Mouse (Mus musculus) hindbrain, embryonic 11.5 days (tissue): Measurements from ENCODE around the gene Sap30. TPM values are rescaled to one million over a fixed set of nuclear protein-coding genes. Genes with fewer than 3 reads are reported as not detected.
"Not testable (repeated sequence)": the region's sequence is repeated elsewhere in the genome, so short reads cannot be mapped to it uniquely, and the experiment has no call there.

Source experiments
- ATAC-seq: fragments of 200-750 bp; cut with Nextera tagmentation; 2 replicates; pipeline ENCODE4 v1.8.0; 2017; ENCODE audit warnings: mild to moderate bottlenecking, moderate TSS enrichment, moderate library complexity; ENCODE audit not compliant: low FRiP score
- DNase-seq: peaks from one replicate; pipeline ENCODE4 v3.0.0-alpha.2; 2015; ENCODE audit warnings: low spot score
- H3K27ac ChIP-seq: fragments of 300-500 bp; sonication (generic); 2 replicates; pipeline ENCODE4 v1.5.1; 2014; ENCODE audit warnings: mild to moderate bottlenecking, low read depth, low read length
- H3K27me3 ChIP-seq: fragments of 300-500 bp; sonication (generic); 2 replicates; pipeline ENCODE4 v1.6.1; 2014; ENCODE audit warnings: mild to moderate bottlenecking, low read length, moderate library complexity, mixed read lengths; ENCODE audit not compliant: control insufficient read depth, insufficient read depth
- H3K36me3 ChIP-seq: fragments of 300-500 bp; sonication (generic); 2 replicates; pipeline ENCODE4 v1.6.1; 2014; ENCODE audit warnings: mild to moderate bottlenecking, low read length, moderate library complexity, mixed read lengths; ENCODE audit not compliant: control insufficient read depth, insufficient read depth
- H3K4me1 ChIP-seq: fragments of 300-500 bp; sonication (generic); replicated peaks from 2 replicates; pipeline ENCODE4 v1.6.1; 2014; ENCODE audit warnings: low read length, mixed read lengths; ENCODE audit not compliant: control insufficient read depth, insufficient read depth
- H3K4me2 ChIP-seq: fragments of 300-500 bp; sonication (generic); replicated peaks from 2 replicates; pipeline ENCODE4 v1.6.1; 2014; ENCODE audit warnings: mild to moderate bottlenecking, low read depth, low read length
- H3K4me3 ChIP-seq: fragments of 300-500 bp; sonication (generic); 2 replicates; pipeline ENCODE4 v1.5.1; 2014; ENCODE audit warnings: low read depth, low read length
- H3K9ac ChIP-seq: fragments of 300-500 bp; sonication (generic); 2 replicates; pipeline ENCODE4 v1.6.1; 2014; ENCODE audit warnings: low read depth, low read length
- H3K9me3 ChIP-seq: fragments of 300-500 bp; sonication (generic); 2 replicates; pipeline ENCODE4 v1.6.1; 2016; ENCODE audit warnings: low read length; ENCODE audit not compliant: control insufficient read depth
- WGBS: fragments of 180-500 bp; shearing (Covaris S2); extraction: QIAGEN DNeasy Blood & Tissue Kit; methylation state at CpG from one replicate; pipeline ENCODE4 v1.1.7; 2014; 5-methylcytosine and 5-hydroxymethylcytosine counted together
- polyA plus RNA-seq: library from polyadenylated mRNA; unstranded; fragments of >200 nt; fragmentation: Nextera tagmentation; extraction: Ambion mirVana; gene quantifications from 2 replicates; pipeline ENCODE4 v1.2.1, GENCODE M21; 2014

Sap30 gene
- polyA plus RNA-seq, 1 experiment from 2014 or later: 109 TPM

DNA sequence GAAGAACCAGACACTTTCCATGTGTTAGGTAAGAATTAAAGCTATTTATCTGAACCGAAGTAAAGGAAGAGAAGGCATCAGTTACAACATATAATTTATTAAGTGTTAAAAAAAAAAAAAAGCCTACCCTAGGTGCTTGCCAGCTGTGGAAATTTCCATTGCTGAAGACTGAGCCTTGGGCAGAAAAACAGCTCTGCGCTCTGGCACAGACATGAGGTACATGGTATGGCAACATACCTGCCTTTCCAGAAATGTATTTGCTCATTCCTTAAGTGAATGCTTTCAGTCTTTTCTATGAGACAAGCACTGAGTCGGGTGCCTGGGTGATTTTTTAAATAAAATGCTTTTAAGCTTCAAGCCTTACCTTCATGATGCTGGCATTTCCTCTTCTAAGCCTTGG, 29.7 kb downstream of the Sap30 start:
- no peak for DNase-seq
- no peaks in the 10 kb centered on the region for H3K9me3 ChIP-seq
- no peak overlapping the region for H3K4me2 ChIP-seq
- H3K4me3 ChIP-seq: no peak overlapping the region
- no peak overlapping the region for H3K9ac ChIP-seq
- 85% methylated on average over 3 of the region's 3 CpGs for WGBS
- no peak for ATAC-seq
- no peaks in the 10 kb centered on the region for H3K36me3 ChIP-seq
- no peaks in the 10 kb centered on the region for H3K4me1 ChIP-seq
- H3K27ac ChIP-seq: no peak overlapping the region
- no peaks in the 10 kb centered on the region for H3K27me3 ChIP-seq

DNA sequence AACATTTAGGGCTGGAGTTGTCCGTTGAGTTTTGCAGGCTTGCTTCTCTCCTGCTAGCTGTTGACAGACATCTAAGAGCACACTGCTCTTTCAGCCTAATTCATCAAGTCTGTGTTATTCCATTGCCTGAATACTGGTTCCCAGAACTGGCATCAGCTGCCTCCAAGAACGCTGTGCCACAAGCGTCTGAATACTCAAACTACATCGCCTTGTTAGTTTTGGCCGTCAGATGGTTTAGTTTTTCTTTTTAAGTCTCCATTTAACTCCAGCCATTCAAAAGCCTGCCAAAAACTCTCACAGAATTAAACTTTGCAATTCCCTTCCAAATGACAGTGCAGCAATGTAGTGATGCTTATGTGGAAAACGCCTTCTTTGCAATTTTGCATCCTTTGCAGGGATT, 30.5 kb downstream of the Sap30 start:
- no peak for DNase-seq
- H3K4me2 ChIP-seq: no peak overlapping the region

DNA sequence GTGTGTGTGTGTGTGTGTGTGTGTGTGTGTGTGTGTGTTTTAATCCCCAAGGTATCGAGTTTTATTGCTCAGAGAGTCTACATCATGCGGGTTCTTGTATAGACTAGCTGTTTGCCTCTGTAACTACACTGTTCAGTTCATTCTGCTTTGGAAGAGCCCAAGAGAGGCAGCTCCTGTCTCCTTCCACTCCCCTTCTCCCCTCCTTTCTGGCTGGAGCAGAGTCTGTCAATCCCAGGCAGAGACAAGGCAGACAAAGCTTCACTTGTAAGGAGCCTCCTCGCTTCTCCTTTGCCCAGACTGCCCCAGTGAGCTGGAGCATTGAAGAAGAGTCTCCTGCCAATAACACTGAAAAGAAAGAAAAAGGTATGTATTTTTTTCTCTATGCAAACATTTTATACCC, 31.9 kb downstream of the Sap30 start, which contains the start of gene Scrg1:
TSS of gene Scrg1 (plus strand) at position 159 of the 400 bp plus-strand sequence.
- Histone ChIP-seq H3K27me3 (no peaks in the 10 kb centered on the region), H3K27ac (no peak within 1 kb of the TSS), H3K4me3 (no peak within 1 kb of the TSS), H3K9me3 (no peaks in the 10 kb centered on the region), H3K36me3 (no peaks in the 10 kb centered on the region), H3K9ac (no peak within 1 kb of the TSS), H3K4me2 (no peak within 1 kb of the TSS), H3K4me1 (no peaks in the 10 kb centered on the region)
- ATAC-seq (no peak), DNase-seq (no peak)
- WGBS: 77% methylated on average over 3 of the region's 3 CpGs

More for the DNA sequence above, 30.5 kb downstream of the Sap30 start:
- H3K36me3 ChIP-seq: no peaks in the 10 kb centered on the region
- H3K4me3 ChIP-seq: no peak overlapping the region
- no peak for ATAC-seq
- WGBS: 90% methylated on average over 6 of the region's 6 CpGs
- no peaks in the 10 kb centered on the region for H3K4me1 ChIP-seq
- H3K9ac ChIP-seq: no peak overlapping the region
- H3K27ac ChIP-seq: no peak overlapping the region
- no peaks in the 10 kb centered on the region for H3K9me3 ChIP-seq
- no peaks in the 10 kb centered on the region for H3K27me3 ChIP-seq

DNA sequence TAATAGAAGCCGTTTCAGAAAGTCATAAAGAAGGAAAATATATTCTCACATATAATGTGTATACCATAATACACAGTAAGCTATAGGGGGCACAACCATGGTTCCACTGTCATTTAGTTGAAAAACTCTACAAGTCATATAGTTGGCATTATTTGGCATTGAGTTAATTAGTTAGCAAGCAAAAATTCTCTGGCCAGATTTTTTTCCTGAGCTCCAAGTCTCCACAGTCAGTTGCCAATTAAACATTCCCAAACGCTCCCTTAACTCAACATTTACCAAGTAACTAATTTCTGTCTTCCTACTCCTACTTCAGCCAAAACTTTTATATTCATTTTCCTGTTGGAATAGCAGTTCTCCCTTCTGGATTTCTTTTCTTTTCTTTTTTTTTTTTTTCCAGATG, 34.3 kb downstream of the Sap30 start:
- WGBS: 88% methylated on average over 2 of the region's 2 CpGs
- H3K27me3 ChIP-seq: no peaks in the 10 kb centered on the region
- no peak overlapping the region for H3K9ac ChIP-seq
- H3K9me3 ChIP-seq: no peaks in the 10 kb centered on the region
- H3K4me1 ChIP-seq: no peaks in the 10 kb centered on the region
- H3K4me3 ChIP-seq: no peak overlapping the region
- no peak overlapping the region for H3K4me2 ChIP-seq
- no peaks in the 10 kb centered on the region for H3K36me3 ChIP-seq
- no peak overlapping the region for H3K27ac ChIP-seq
- DNase-seq: no peak
- no peak for ATAC-seq

DNA sequence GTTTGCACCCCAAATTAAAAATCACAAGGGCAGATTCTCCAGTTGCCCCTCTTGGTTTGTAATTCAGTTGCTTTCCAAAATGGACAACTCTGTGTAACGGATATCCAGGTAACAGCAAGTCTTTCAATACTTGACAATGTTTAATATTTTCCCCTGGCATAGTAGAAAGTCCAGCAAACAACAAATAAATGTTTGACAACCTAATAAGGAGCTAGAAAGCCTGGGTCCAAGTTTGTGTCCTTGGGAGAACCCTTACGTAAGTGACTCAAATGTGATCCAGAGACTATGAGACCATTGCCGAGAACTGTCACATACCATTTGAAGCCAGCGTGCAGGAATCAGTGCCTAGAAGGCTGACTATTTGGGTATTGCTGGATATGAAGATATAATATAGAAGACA, 35.8 kb downstream of the Sap30 start:
- H3K27me3 ChIP-seq: no peaks in the 10 kb centered on the region
- 96% methylated on average over 4 of the region's 4 CpGs for whole genome bisulfite sequencing
- no peak overlapping the region for H3K27ac ChIP-seq
- no peak overlapping the region for H3K4me3 ChIP-seq
- DNase-seq (no peak), ATAC-seq (no peak)
- no peak overlapping the region for H3K4me2 ChIP-seq
- no peaks in the 10 kb centered on the region for H3K4me1 ChIP-seq
- no peaks in the 10 kb centered on the region for H3K9me3 ChIP-seq
- no peak overlapping the region for H3K9ac ChIP-seq
- no peaks in the 10 kb centered on the region for H3K36me3 ChIP-seq

DNA sequence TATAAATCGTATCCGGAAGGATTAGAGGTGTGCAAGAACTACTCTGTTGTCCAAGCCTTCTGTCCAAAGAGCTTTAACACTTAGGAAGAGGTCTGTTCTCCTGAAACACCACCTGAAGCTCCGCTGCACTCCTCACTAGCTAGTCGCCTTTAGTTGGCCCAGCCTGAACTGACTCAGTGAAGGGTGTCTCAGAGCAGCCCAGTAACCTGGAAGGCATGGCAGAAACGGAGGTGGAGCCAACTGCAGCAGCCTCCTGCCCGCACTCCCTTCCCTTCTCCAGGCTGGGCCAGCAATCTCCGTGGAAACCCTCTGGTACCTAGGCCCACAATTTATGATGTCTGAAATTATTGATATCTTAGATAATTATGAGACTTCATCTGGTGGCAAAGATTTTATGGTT, 36.9 kb downstream of the Sap30 start:
- no peaks in the 10 kb centered on the region for H3K4me1 ChIP-seq
- no peak overlapping the region for H3K9ac ChIP-seq
- ATAC-seq: no peak
- DNase-seq: no peak
- no peak overlapping the region for H3K4me2 ChIP-seq
- H3K36me3 ChIP-seq: no peaks in the 10 kb centered on the region
- H3K27ac ChIP-seq: no peak overlapping the region
- H3K27me3 ChIP-seq: no peaks in the 10 kb centered on the region
- no peak overlapping the region for H3K4me3 ChIP-seq
- WGBS: 79% methylated on average over 7 of the region's 7 CpGs
- H3K9me3 ChIP-seq: no peaks in the 10 kb centered on the region

DNA sequence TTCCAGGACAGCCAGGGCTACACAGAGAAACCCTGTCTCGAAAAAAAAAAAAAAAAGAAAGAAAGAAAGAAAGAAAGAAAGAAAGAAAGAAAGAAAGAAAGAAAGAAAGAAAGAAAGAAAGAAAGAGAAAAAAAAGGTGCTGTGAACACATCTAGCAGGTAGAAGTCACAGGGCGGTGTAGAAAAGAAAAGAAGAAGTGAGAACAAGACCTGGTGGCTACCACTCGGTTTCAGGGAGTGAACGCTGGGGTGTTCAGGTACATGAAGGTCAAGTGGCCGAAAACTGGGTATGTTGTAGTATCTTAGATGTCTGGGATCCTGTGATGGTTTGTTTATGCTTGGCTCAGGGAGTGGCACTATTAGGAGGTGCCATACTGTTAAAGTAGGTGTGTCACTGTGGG, 41.8 kb downstream of the Sap30 start:
- H3K27me3 ChIP-seq, H3K9me3 ChIP-seq, H3K27ac ChIP-seq, H3K4me2 ChIP-seq, DNase-seq, H3K4me3 ChIP-seq, ATAC-seq, H3K4me1 ChIP-seq, H3K36me3 ChIP-seq, H3K9ac ChIP-seq: not testable (repeated sequence)
- 88% methylated on average over 4 of the region's 5 CpGs for whole genome bisulfite sequencing

DNA sequence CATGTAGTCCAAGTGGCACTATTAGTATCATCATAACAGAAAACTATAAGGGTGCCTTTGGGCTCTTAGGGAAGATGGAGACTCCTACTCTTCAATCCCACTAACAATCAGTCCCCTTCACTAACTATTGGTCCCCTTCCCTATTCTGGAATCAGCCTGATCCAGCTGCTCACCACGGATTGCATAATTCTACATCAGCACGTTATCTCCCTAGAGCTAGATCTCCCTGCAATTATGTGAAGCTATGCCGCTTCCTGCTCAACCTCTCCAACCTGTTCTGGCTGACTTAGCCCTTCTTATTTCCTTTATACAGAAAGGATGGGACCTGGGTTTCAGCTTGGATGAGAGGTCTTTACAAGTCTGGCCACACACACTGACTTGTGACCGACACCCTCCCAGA, 44.4 kb downstream of the Sap30 start:
- Histone ChIP-seq H3K27ac (no peak overlapping the region), H3K4me2 (no peak overlapping the region), H3K27me3 (no peaks in the 10 kb centered on the region), H3K9me3 (no peaks in the 10 kb centered on the region), H3K4me1 (no peaks in the 10 kb centered on the region), H3K36me3 (no peaks in the 10 kb centered on the region), H3K9ac (no peak overlapping the region), H3K4me3 (no peak overlapping the region)
- ATAC-seq (no peak), DNase-seq (no peak)
- 73% methylated on average over 4 of the region's 4 CpGs for WGBS

DNA sequence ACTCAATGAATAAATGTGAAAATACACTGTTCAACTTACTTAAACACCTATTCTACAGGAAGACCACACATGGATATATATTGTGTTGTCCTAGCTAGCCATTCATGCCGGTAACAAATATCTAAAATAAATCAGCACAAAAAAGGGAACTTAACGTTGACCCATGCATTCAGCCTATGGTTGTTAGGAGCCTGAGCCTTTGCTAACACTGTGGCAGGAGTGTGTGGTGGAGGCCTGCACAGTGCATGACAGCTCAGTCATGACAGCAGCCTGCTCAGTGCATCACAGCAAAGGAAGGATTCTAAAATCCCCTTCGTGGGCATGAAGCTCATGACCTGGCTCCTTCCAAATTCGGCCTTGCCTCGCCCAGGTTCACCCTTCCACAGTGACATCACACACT, 46.1 kb downstream of the Sap30 start:
- Histone ChIP-seq H3K27me3 (no peaks in the 10 kb centered on the region), H3K9ac (no peak overlapping the region), H3K9me3 (no peaks in the 10 kb centered on the region), H3K36me3 (no peaks in the 10 kb centered on the region), H3K27ac (no peak overlapping the region), H3K4me1 (no peaks in the 10 kb centered on the region), H3K4me2 (no peak overlapping the region), H3K4me3 (no peak overlapping the region)
- 85% methylated on average over 5 of the region's 5 CpGs for WGBS
- DNase-seq (no peak), ATAC-seq (no peak)
